Mouse (Mus musculus): Measurements from ENCODE around the gene Gm36245. TPM values are rescaled to one million over a fixed set of nuclear protein-coding genes. Genes with fewer than 3 reads are reported as not detected.

Gene Gm36245
- total and polyA plus RNA-seq, 3 experiments: not detected

GRCm38 (mm10) chr15:77587026-77587425 is 12.0 kb upstream of the Gm36245 start:
- Histone ChIP-seq H3K27ac (ENCODE audit: control insufficient read depth, low read depth, low read length) (no peak overlapping the region), H3K27me3 (ENCODE audit: control insufficient read depth in 1 of 2, insufficient read depth in 2 of 2, low read length in 2 of 2) (no peaks in the 10 kb centered on the region), H3K9ac (ENCODE audit: control insufficient read depth, low read depth, low read length, poor library complexity, severe bottlenecking) (no peak overlapping the region), H3K4me3 (ENCODE audit: control insufficient read depth in 1 of 2, insufficient read depth in 1 of 2, low read depth in 2 of 2, low read length in 2 of 2) (no peak overlapping the region), H3K9me3 (replicated peaks; ENCODE audit: insufficient read depth, low read length) (no peaks in the 10 kb centered on the region), H3K4me1 (ENCODE audit: control insufficient read depth in 1 of 2, insufficient read depth in 2 of 2, low read length in 2 of 2) (no peaks in the 10 kb centered on the region), H3K79me2 (ENCODE audit: control insufficient read depth, insufficient read depth, low read length, poor library complexity) (no peaks in the 10 kb centered on the region), H3K36me3 (ENCODE audit: control insufficient read depth in 1 of 2, insufficient read depth in 2 of 2, low read length in 2 of 2) (no peaks in the 10 kb centered on the region)
- no peak for DNase-seq (ENCODE audit: low read depth, low spot score)
- TF ChIP-seq NELFE (IDR thresholded peaks at IDR 0.05; ENCODE audit: low read depth, low read length) (no peak), MXI1 (IDR thresholded peaks at IDR 0.05; ENCODE audit: low read depth, low read length) (no peak), BHLHE40 (IDR thresholded peaks at IDR 0.05; ENCODE audit: borderline replicate concordance, low read depth, low read length) (no peak), POLR2AphosphoS2 (IDR thresholded peaks at IDR 0.05; ENCODE audit: low read length) (no peak), MYB (IDR thresholded peaks at IDR 0.05; ENCODE audit: low read depth, low read length) (no peak), KAT2A (conservative IDR thresholded peaks at IDR 0.05; ENCODE audit: low read depth, low read length) (no peak), MEF2A (IDR thresholded peaks at IDR 0.05; ENCODE audit: extremely low read depth, insufficient replicate concordance, low read depth, low read length, poor library complexity, severe bottlenecking) (no peak), E2F4 (IDR thresholded peaks at IDR 0.05; ENCODE audit: borderline replicate concordance, low read depth, low read length) (no peak), POLR2AphosphoS5 (IDR thresholded peaks at IDR 0.05; ENCODE audit: borderline replicate concordance, low read depth, low read length) (no peak), ZMIZ1 (IDR thresholded peaks at IDR 0.05; ENCODE audit: low read depth, low read length) (no peak)

GRCm38 (mm10) chr15:77588981-77589380 is 10.1 kb upstream of the Gm36245 start:
- no peaks in the 10 kb centered on the region for H3K36me3 ChIP-seq (ENCODE audit: control insufficient read depth in 1 of 2, insufficient read depth in 2 of 2, low read length in 2 of 2)
- H3K4me1 ChIP-seq (ENCODE audit: control insufficient read depth in 1 of 2, insufficient read depth in 2 of 2, low read length in 2 of 2): no peaks in the 10 kb centered on the region
- H3K4me3 ChIP-seq (ENCODE audit: control insufficient read depth in 1 of 2, insufficient read depth in 1 of 2, low read depth in 2 of 2, low read length in 2 of 2): no peak overlapping the region
- no peak for TF ChIP-seq SIN3A (IDR thresholded peaks at IDR 0.05; ENCODE audit: low read length)
- TF ChIP-seq BHLHE40 (IDR thresholded peaks at IDR 0.05; ENCODE audit: borderline replicate concordance, low read depth, low read length): no peak
- no peak for TF ChIP-seq MAFK (IDR thresholded peaks at IDR 0.05; ENCODE audit: borderline replicate concordance, low read depth, low read length)
- TF ChIP-seq CHD2 (IDR thresholded peaks at IDR 0.05; ENCODE audit: low read length): no peak
- TF ChIP-seq MEF2A (IDR thresholded peaks at IDR 0.05; ENCODE audit: extremely low read depth, insufficient replicate concordance, low read depth, low read length, poor library complexity, severe bottlenecking): no peak
- no peak for TF ChIP-seq GABPA (IDR thresholded peaks at IDR 0.05; ENCODE audit: low read depth, low read length)
- no peak for TF ChIP-seq RCOR1 (IDR thresholded peaks at IDR 0.05; ENCODE audit: low read depth, low read length)
- TF ChIP-seq ZNF384 (IDR thresholded peaks at IDR 0.05; ENCODE audit: low read depth, low read length): no peak
- TF ChIP-seq POLR2AphosphoS2 (IDR thresholded peaks at IDR 0.05; ENCODE audit: low read length): no peak
- no peak for TF ChIP-seq SMC3 (IDR thresholded peaks at IDR 0.05; ENCODE audit: low read depth, low read length)
- no peak for TF ChIP-seq MAZ (IDR thresholded peaks at IDR 0.05; ENCODE audit: low read depth, low read length)
- TF ChIP-seq ZMIZ1 (IDR thresholded peaks at IDR 0.05; ENCODE audit: low read depth, low read length): no peak
- TF ChIP-seq GATA1 (IDR thresholded peaks at IDR 0.05; ENCODE audit: low read depth, low read length): no peak
- no peak for TF ChIP-seq TCF12 (IDR thresholded peaks at IDR 0.05; ENCODE audit: low read depth, low read length)
- TF ChIP-seq TBP (IDR thresholded peaks at IDR 0.05; ENCODE audit: low read depth, low read length): no peak
- TF ChIP-seq ZC3H11A (IDR thresholded peaks at IDR 0.05; ENCODE audit: low read depth, low read length): no peak
- TF ChIP-seq MYC (IDR thresholded peaks at IDR 0.05; ENCODE audit: low read depth, low read length): no peak
- no peak for TF ChIP-seq POLR2A (IDR thresholded peaks at IDR 0.05; ENCODE audit: control insufficient read depth in 1 of 2, insufficient read depth in 1 of 2, low read depth in 1 of 2, low read length in 2 of 2, poor library complexity in 1 of 2)
- H3K27me3 ChIP-seq (ENCODE audit: control insufficient read depth in 1 of 2, insufficient read depth in 2 of 2, low read length in 2 of 2): no peaks in the 10 kb centered on the region
- H3K9me3 ChIP-seq (replicated peaks; ENCODE audit: insufficient read depth, low read length): no peaks in the 10 kb centered on the region
- no peak for DNase-seq (ENCODE audit: low read depth, low spot score)
- no peak overlapping the region for H3K27ac ChIP-seq (ENCODE audit: control insufficient read depth, low read depth, low read length)
- no peak overlapping the region for H3K9ac ChIP-seq (ENCODE audit: control insufficient read depth, low read depth, low read length, poor library complexity, severe bottlenecking)
- no peaks in the 10 kb centered on the region for H3K79me2 ChIP-seq (ENCODE audit: control insufficient read depth, insufficient read depth, low read length, poor library complexity)
